ENCODE assay signal across 10 mouse cellular contexts in the genomic region with DNA sequence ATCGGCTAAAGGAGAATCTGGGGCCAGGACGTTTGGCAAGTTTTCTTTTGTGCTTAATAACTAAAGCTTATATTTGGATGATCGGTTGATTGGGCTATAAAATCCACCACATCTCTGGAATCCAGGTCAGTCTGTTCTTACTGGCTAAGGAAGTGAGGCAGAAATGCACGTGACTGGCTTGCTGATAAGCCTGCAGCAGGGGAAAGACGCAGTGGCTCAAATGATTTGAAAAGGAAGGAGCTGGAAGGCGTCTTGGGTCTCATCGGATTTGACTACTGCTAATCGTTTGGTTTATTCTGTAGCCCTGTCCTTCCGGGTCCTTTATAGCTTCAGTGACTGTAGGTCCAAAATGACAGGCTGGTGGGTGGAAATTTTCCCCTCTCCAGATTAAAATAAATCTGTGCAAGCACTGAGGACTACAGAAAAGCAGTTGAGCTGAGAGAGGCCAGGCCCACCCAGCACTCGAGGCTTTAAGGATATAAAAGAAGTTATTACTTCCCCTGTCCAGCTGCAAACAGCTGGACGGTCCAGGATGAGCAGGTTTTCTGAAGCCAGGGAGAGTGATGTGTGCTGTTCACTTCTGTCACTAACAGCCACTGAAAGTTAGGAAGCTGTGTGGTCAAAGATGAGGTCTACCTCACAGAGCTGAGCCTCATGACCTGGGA. TPM values are rescaled to one million over a fixed set of nuclear protein-coding genes. Genes with fewer than 3 reads are reported as not detected.
A peak's percentile ranks its signal among the peaks of the same experiment; 100 is the strongest.
DNase-seq lines count a peak whose midpoint lies in the region; ATAC-seq lines count a peak whose summit lies in the region.
"Had no signal": no experiment of that assay in that cellular context is flagged by ENCODE, and none has a peak within 500 bp of the region (broad histone marks: within the 10 kb centered on the region; RNA-seq: fewer than 3 reads in every experiment).

No protein-coding gene starts in this region.

- no peak overlapping the region for H3K9ac ChIP-seq in forebrain, embryonic 14.5 days (ENCODE audit: low read length)
- H3K9ac ChIP-seq in hindbrain, embryonic 16.5 days (ENCODE audit: low read depth, low read length), result no peak overlapping the region
- H3K9ac ChIP-seq in neural tube, embryonic 12.5 days, result no peak overlapping the region
- H3K9ac ChIP-seq: embryonic facial prominence, embryonic 15.5 days had no signal

- H3K4me1 ChIP-seq in forebrain, embryonic 14.5 days (ENCODE audit: control insufficient read depth, insufficient read depth, low read length), result peaks cover 3% of the 10 kb centered on the region; the same call in 1 of the 2 replicates
- peaks cover 17% of the 10 kb centered on the region for H3K4me1 ChIP-seq in hindbrain, embryonic 16.5 days (ENCODE audit: control insufficient read depth, insufficient read depth, low read depth, low read length)
- peaks cover 19% of the 10 kb centered on the region for H3K4me1 ChIP-seq in neural tube, embryonic 12.5 days
- H3K4me1 ChIP-seq: embryonic facial prominence, embryonic 15.5 days had no signal

- H3K4me3 ChIP-seq in forebrain, embryonic 14.5 days (ENCODE audit: low read depth, low read length), result no peak overlapping the region
- H3K4me3 ChIP-seq in hindbrain, embryonic 16.5 days (ENCODE audit: low read length), result no peak overlapping the region
- no peak overlapping the region for H3K4me3 ChIP-seq in neural tube, embryonic 12.5 days
- H3K4me3 ChIP-seq: embryonic facial prominence, embryonic 15.5 days had no signal

- no peaks in the 10 kb centered on the region for H3K9me3 ChIP-seq in forebrain, embryonic 14.5 days (replicated peaks; ENCODE audit: control insufficient read depth, low read length)
- no peaks in the 10 kb centered on the region for H3K9me3 ChIP-seq in hindbrain, embryonic 16.5 days (ENCODE audit: control insufficient read depth, low read length)
- no peaks in the 10 kb centered on the region for H3K9me3 ChIP-seq in neural tube, embryonic 12.5 days
- H3K9me3 ChIP-seq: embryonic facial prominence, embryonic 15.5 days had no signal

- H3K4me2 ChIP-seq in forebrain, embryonic 14.5 days (ENCODE audit: low read length), result no peak overlapping the region
- peak overlapping the region; percentile 11; the same call in 1 of the 2 replicates for H3K4me2 ChIP-seq in hindbrain, embryonic 16.5 days (ENCODE audit: low read length)
- H3K4me2 ChIP-seq in neural tube, embryonic 12.5 days (replicated peaks), result no peak overlapping the region
- H3K4me2 ChIP-seq: embryonic facial prominence, embryonic 15.5 days had no signal

- intact Hi-C loops in heart, postnatal 25 days (cut with DNase I), result loop anchor here (10.0 kb wide), 1 partner anchor 531 kb away; no protein-coding TSS in a partner anchor

- peak; percentile 56 to 62 for DNase-seq in heart, adult 18-20 months
- no peak for DNase-seq in heart, postnatal 25 days (ENCODE audit: low spot score)
- DNase-seq in forebrain, embryonic 14.5 days (ENCODE audit: low spot score), result peak; percentile 66
- DNase-seq in spleen, postnatal 14 days (ENCODE audit: low spot score in 2 of 2), result no peak
- no peak for DNase-seq in thymus, adult 18-20 months
- no peak for DNase-seq in testis, postnatal 14 days (ENCODE audit: low spot score)
- DNase-seq: adrenal gland, postnatal 36 days had no signal

- H3K27ac ChIP-seq in forebrain, embryonic 14.5 days (ENCODE audit: low read depth, low read length), result peak overlapping the region; percentile 65; the same call in 1 of the 2 replicates
- H3K27ac ChIP-seq in hindbrain, embryonic 16.5 days (ENCODE audit: low read depth, low read length), result peak overlapping the region; percentile 46
- peak overlapping the region; percentile 15; the same call in 1 of the 2 replicates for H3K27ac ChIP-seq in neural tube, embryonic 12.5 days
- H3K27ac ChIP-seq: embryonic facial prominence, embryonic 15.5 days had no signal

- peak; percentile 78 for ATAC-seq in forebrain, embryonic 14.5 days
- peak; percentile 68 for ATAC-seq in hindbrain, embryonic 16.5 days
- ATAC-seq in neural tube, embryonic 12.5 days (ENCODE audit: low FRiP score, low read depth), result 0 out of 2 replicates have a peak, but pooled peaks have one; percentile 61

- 41% methylated on average over 11 of the region's 11 CpGs for WGBS in forebrain, embryonic 14.5 days
- WGBS in hindbrain, embryonic 16.5 days, result 42% methylated on average over 11 of the region's 11 CpGs
- 56% methylated on average over 11 of the region's 11 CpGs for WGBS in neural tube, embryonic 12.5 days

- H3K27me3 ChIP-seq in forebrain, embryonic 14.5 days (replicated peaks; ENCODE audit: control insufficient read depth, insufficient read depth, low read length), result no peaks in the 10 kb centered on the region
- H3K27me3 ChIP-seq in hindbrain, embryonic 16.5 days (replicated peaks; ENCODE audit: control insufficient read depth, insufficient read depth, low read length), result no peaks in the 10 kb centered on the region
- H3K27me3 ChIP-seq in neural tube, embryonic 12.5 days (replicated peaks), result no peaks in the 10 kb centered on the region
- H3K27me3 ChIP-seq: embryonic facial prominence, embryonic 15.5 days had no signal

- no peaks in the 10 kb centered on the region for H3K36me3 ChIP-seq in forebrain, embryonic 14.5 days (ENCODE audit: control insufficient read depth, insufficient read depth, low read length)
- H3K36me3 ChIP-seq in hindbrain, embryonic 16.5 days (ENCODE audit: control insufficient read depth, insufficient read depth, low read length), result no peaks in the 10 kb centered on the region
- H3K36me3 ChIP-seq in neural tube, embryonic 12.5 days, result no peaks in the 10 kb centered on the region
- H3K36me3 ChIP-seq: embryonic facial prominence, embryonic 15.5 days had no signal

RNA-seq across cellular contexts. Expression of gene Gpr156, which starts 57.7 kb away (rescaled TPM):
- total RNA-seq in heart, adult 18-20 months (2021), result under 1 TPM in 1 of 2 experiments, not detected in 1; 0.05 TPM
- total RNA-seq in heart, postnatal 25 days (2021), result not detected
- polyA plus RNA-seq in forebrain, embryonic 14.5 days (2014; fragmentation: Nextera tagmentation; extraction: Ambion mirVana), result 4.2 and 5.1 TPM in 2 replicates
- polyA plus RNA-seq in hindbrain, embryonic 16.5 days (2015; fragmentation: Nextera tagmentation; extraction: Ambion mirVana), result 3.2 and 3.9 TPM in 2 replicates
- polyA plus RNA-seq in neural tube, embryonic 12.5 days (2016; fragmentation: Nextera tagmentation; extraction: Ambion mirVana), result 7.7 and 10.3 TPM in 2 replicates

Comparison
In these comparisons a context has a peak if more than half of its experiments do, and no peak if none do; other contexts are left out.
1. DNase-seq: peak in heart, adult 18-20 months (2 of 2) and forebrain, embryonic 14.5 days (single experiment); none in heart, postnatal 25 days (single experiment), spleen, postnatal 14 days (0 of 2), thymus, adult 18-20 months (0 of 2) and testis, postnatal 14 days (single experiment).
2. H3K27ac ChIP-seq: peak in every context shown above with its lines; median percentile 65 in forebrain, embryonic 14.5 days; 46 in hindbrain, embryonic 16.5 days; 15 in neural tube, embryonic 12.5 days.
3. Peak in every context shown above with its lines, with median percentiles within 50 percentile points of each other: ATAC-seq.